Mouse (Mus musculus): ENCODE data around the gene Umad1. TPM values are rescaled to one million over a fixed set of nuclear protein-coding genes. Genes with fewer than 3 reads are reported as not detected.

The Umad1 gene
- polyA plus RNA-seq (2015; fragmentation: Nextera tagmentation; extraction: Ambion mirVana), result 15.0 and 20.9 TPM in 2 replicates

DNA sequence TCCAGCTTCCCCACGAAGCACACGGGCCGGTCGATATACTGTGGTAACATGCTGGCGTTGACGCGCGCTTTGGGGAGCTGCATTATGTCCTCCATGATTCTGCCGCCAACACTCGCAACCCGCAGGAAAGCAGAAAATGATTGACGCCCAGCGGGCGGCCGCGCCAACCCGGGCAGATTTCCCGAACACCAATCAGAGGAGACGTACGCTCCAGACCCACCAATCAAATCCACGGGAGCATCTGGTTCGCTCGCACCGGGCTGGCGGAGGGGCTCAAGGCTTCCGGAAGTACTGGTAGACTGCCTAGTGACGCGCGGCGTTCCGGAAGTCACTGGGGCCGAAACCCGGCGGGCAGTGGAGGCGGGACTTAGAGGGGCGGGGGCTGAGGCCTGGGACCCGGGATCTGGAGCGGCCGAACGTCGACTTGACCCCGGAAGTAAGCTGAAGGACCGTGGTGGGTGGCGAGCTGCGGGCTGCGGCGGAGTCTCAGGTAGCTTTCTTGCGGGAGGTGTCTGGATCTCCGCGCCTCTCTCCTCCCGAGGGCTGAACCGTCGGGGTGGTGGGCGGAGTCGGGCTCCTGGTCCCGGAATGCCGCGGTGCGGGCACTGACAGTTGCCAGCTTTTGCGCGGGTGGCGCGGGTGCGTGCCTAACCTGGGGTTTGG lies at the start of gene Umad1, which contains the start of the genes Rpa3 and Gm45062:
TSS of gene Umad1 (plus strand) at position 285 of the 663 bp plus-strand sequence.
TSS of gene Rpa3 (minus strand) at position 170 of the 663 bp plus-strand sequence.
TSS of gene Gm45062 (plus strand) at position 447 of the 663 bp plus-strand sequence.
- no peaks in the 10 kb centered on the region for H3K9me3 ChIP-seq
- H3K36me3 ChIP-seq, result peaks cover 12% of the 10 kb centered on the region
- H3K4me3 ChIP-seq, result peak within 1 kb of the TSS; percentile 75
- H3K4me2 ChIP-seq, result peak within 1 kb of the TSS; percentile 93
- peak; percentile 100 for ATAC-seq (ENCODE audit: insufficient number of reproducible peaks, insufficient read depth, low FRiP score, low TSS enrichment, low read depth)
- H3K27ac ChIP-seq, result peak within 1 kb of the TSS; percentile 78
- peak within 1 kb of the TSS; percentile 84 for H3K9ac ChIP-seq
- WGBS, result under 1% methylated on average over 64 of the region's 64 CpGs
- no peaks in the 10 kb centered on the region for H3K27me3 ChIP-seq
- peaks cover 13% of the 10 kb centered on the region for H3K4me1 ChIP-seq

- ATAC-seq (ENCODE audit: insufficient number of reproducible peaks, insufficient read depth, low FRiP score, low TSS enrichment, low read depth), result no peak
- peak overlapping the region; percentile 95; the same call in 1 of the 2 replicates for H3K27ac ChIP-seq
These were observed 49.3 kb upstream of the Umad1 start for GRCm38 (mm10) chr6:8209866-8210186.

GRCm38 (mm10) chr6:8210661-8211060 lies 48.4 kb upstream of the Umad1 start:
- WGBS, result 90% methylated on average over 3 of the region's 3 CpGs
- Histone ChIP-seq H3K4me3 (no peak overlapping the region), H3K4me2 (peak overlapping the region; percentile 59)

More at GRCm38 (mm10) chr6:8209866-8210186, 49.3 kb upstream of the Umad1 start:
- peak overlapping the region; percentile 59 for H3K4me2 ChIP-seq
- peak overlapping the region; percentile 94 for H3K9ac ChIP-seq
- no peaks in the 10 kb centered on the region for H3K9me3 ChIP-seq
- peaks cover 8% of the 10 kb centered on the region for H3K36me3 ChIP-seq
- peaks cover 9% of the 10 kb centered on the region for H3K4me1 ChIP-seq
- H3K27me3 ChIP-seq, result no peaks in the 10 kb centered on the region
- WGBS, result 11% methylated on average over 10 of the region's 10 CpGs
- H3K4me3 ChIP-seq, result peak overlapping the region; percentile 82

GRCm38 (mm10) chr6:8227035-8227434 lies 32.1 kb upstream of the Umad1 start:
- Histone ChIP-seq H3K4me2 (no peak overlapping the region), H3K4me1 (no peaks in the 10 kb centered on the region), H3K9ac (no peak overlapping the region), H3K27ac (no peak overlapping the region), H3K4me3 (no peak overlapping the region), H3K36me3 (peaks cover 40% of the 10 kb centered on the region), H3K9me3 (no peaks in the 10 kb centered on the region), H3K27me3 (no peaks in the 10 kb centered on the region)
- 90% methylated on average over 3 of the region's 3 CpGs for WGBS
- ATAC-seq (ENCODE audit: insufficient number of reproducible peaks, insufficient read depth, low FRiP score, low TSS enrichment, low read depth), result no peak

More at GRCm38 (mm10) chr6:8210661-8211060, 48.4 kb upstream of the Umad1 start:
- no peak overlapping the region for H3K27ac ChIP-seq
- no peaks in the 10 kb centered on the region for H3K27me3 ChIP-seq
- no peaks in the 10 kb centered on the region for H3K9me3 ChIP-seq
- peaks cover 9% of the 10 kb centered on the region for H3K4me1 ChIP-seq
- H3K9ac ChIP-seq, result no peak overlapping the region
- H3K36me3 ChIP-seq, result peaks cover 17% of the 10 kb centered on the region
- ATAC-seq (ENCODE audit: insufficient number of reproducible peaks, insufficient read depth, low FRiP score, low TSS enrichment, low read depth), result no peak

DNA sequence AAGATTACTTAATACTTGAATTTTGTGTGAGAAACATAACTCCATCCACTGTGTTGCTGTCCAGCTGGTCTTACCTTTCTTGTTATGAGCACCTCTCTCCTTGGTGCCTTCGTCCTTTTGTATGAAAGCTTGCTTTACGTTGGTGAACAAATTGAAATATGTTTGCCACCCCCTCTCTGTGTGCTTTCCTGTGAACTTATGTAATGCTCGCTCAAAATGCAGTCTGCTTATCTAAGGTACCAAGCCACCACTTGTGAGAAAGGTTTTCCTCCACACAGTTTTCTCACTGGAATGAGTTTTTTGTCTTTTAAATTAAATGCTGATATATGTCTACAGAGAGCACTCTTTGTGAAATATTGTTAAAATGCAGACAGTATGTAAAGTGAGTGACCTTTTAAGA lies 30.5 kb upstream of the Umad1 start:
- Histone ChIP-seq H3K9me3 (no peaks in the 10 kb centered on the region), H3K4me1 (no peaks in the 10 kb centered on the region), H3K4me3 (no peak overlapping the region), H3K36me3 (peaks cover 51% of the 10 kb centered on the region), H3K9ac (no peak overlapping the region), H3K27ac (no peak overlapping the region), H3K27me3 (no peaks in the 10 kb centered on the region), H3K4me2 (no peak overlapping the region)
- no peak for ATAC-seq (ENCODE audit: insufficient number of reproducible peaks, insufficient read depth, low FRiP score, low TSS enrichment, low read depth)
- 90% methylated on average over 3 of the region's 3 CpGs for WGBS

GRCm38 (mm10) chr6:8258316-8258715 lies 772 bp upstream of the Umad1 start:
- 8% methylated on average over 6 of the region's 6 CpGs for WGBS
- no peak for ATAC-seq (ENCODE audit: insufficient number of reproducible peaks, insufficient read depth, low FRiP score, low TSS enrichment, low read depth)
- Histone ChIP-seq H3K4me3 (peak overlapping the region; percentile 75), H3K9me3 (no peaks in the 10 kb centered on the region), H3K4me1 (peaks cover 13% of the 10 kb centered on the region), H3K27ac (peak overlapping the region; percentile 78; the same call in 1 of the 2 replicates), H3K36me3 (peaks cover 15% of the 10 kb centered on the region), H3K27me3 (no peaks in the 10 kb centered on the region), H3K4me2 (peak overlapping the region; percentile 82), H3K9ac (peak overlapping the region; percentile 84)

GRCm38 (mm10) chr6:8259667-8260044 lies 568 bp downstream of the Umad1 start:
- no peak for ATAC-seq (ENCODE audit: insufficient number of reproducible peaks, insufficient read depth, low FRiP score, low TSS enrichment, low read depth)
- H3K4me3 ChIP-seq, result peak overlapping the region; percentile 75
- H3K4me1 ChIP-seq, result peaks cover 13% of the 10 kb centered on the region
- H3K9ac ChIP-seq, result peak overlapping the region; percentile 82
- WGBS, result under 1% methylated on average over 8 of the region's 8 CpGs
- H3K9me3 ChIP-seq, result no peaks in the 10 kb centered on the region
- H3K36me3 ChIP-seq, result 0 out of 2 replicates have a peak, but pooled peaks cover 6% of the 10 kb centered on the region
- 0 out of 2 replicates have a peak overlapping the region, but pooled peaks have one; percentile 69 for H3K27ac ChIP-seq
- H3K27me3 ChIP-seq, result no peaks in the 10 kb centered on the region
- peak overlapping the region; percentile 93 for H3K4me2 ChIP-seq

DNA sequence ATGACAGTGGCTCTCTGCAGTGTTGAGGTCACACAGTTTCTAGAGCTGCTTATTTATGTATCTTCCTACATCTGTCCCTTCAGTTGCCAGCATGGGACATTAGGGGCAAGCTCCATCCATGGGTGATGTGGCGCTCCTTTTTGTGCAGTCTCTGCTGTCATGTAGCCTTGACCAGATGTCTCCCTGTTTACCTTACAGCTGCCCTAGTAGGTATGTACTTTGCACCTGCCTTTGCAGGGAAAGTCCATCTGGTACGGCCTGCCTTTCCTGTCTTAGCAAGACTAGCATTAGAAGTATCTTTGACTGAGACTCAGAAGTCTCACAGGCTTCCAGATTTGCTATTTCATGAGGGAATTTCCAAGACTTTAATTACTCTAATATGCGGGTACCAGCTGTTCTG lies 12.0 kb downstream of the Umad1 start:
- H3K27me3 ChIP-seq, result no peaks in the 10 kb centered on the region
- no peak overlapping the region for H3K9ac ChIP-seq
- H3K4me2 ChIP-seq, result no peak overlapping the region
- ATAC-seq (ENCODE audit: insufficient number of reproducible peaks, insufficient read depth, low FRiP score, low TSS enrichment, low read depth), result no peak
- H3K27ac ChIP-seq, result no peak overlapping the region
- WGBS, result 90% methylated on average over 3 of the region's 3 CpGs
- H3K4me3 ChIP-seq, result no peak overlapping the region
- no peaks in the 10 kb centered on the region for H3K9me3 ChIP-seq
- H3K4me1 ChIP-seq, result no peaks in the 10 kb centered on the region
- H3K36me3 ChIP-seq, result peaks cover 13% of the 10 kb centered on the region

DNA sequence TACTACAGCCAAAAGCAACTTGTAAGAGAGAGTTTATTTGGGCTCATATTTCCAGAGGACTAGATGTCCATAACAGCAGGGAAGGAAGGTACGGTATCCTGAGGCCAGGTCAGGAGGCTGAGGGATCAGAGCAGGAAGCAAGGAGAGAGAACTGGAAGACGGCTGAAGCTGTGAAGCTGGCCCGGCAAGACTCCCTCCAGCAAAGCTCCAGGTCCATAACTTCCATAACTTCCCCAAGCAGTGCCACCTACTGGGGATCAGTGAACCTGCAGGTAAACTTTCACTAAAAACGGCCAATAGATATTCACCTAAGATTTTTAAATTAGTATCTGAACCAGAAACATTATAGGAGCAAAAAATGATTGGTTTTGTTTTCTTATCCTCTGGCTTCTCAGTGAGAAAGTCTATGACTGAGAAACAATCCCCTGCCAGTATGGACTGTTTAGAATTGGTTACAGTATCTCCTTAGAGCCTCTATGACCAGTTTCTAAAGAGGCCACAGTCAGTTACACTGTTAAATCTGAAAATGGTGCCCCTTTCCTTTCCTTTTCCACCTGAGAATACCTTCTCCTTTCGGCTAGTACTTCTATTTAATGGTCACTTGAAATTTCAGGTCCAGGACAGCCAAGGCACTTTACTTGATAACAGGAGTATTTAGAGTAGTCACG lies 15.4 kb downstream of the Umad1 start:
- Histone ChIP-seq H3K4me3 (no peak overlapping the region), H3K27me3 (no peaks in the 10 kb centered on the region), H3K36me3 (peaks cover 13% of the 10 kb centered on the region), H3K27ac (no peak overlapping the region), H3K4me2 (no peak overlapping the region), H3K9ac (no peak overlapping the region), H3K4me1 (no peaks in the 10 kb centered on the region), H3K9me3 (no peaks in the 10 kb centered on the region)
- ATAC-seq (ENCODE audit: insufficient number of reproducible peaks, insufficient read depth, low FRiP score, low TSS enrichment, low read depth), result no peak
- WGBS, result 34% methylated on average over 6 of the region's 6 CpGs

DNA sequence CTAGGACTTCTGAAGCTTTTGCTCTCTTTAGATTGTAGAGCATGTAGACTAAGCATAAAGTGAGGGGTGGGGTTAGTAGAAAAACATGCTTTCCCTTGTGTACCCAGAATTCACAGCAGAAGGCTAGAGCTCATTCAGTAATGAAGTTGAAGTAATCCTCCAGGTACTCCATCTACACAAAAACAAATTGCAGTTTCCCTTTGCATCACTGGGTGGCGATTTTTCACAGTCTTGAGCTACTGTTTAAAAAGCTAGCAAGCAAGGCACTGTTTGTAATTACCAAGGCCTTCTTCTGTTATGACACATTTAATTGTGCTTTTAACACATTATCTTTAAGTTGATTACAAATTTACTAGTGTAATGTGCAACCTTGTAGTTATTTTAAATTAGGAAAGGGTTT lies 16.0 kb downstream of the Umad1 start:
- no peak overlapping the region for H3K9ac ChIP-seq
- ATAC-seq (ENCODE audit: insufficient number of reproducible peaks, insufficient read depth, low FRiP score, low TSS enrichment, low read depth), result no peak
- 4% methylated on average over 1 of the region's 1 CpGs for WGBS

GRCm38 (mm10) chr6:8276431-8276830 lies 17.3 kb downstream of the Umad1 start:
- Histone ChIP-seq H3K36me3 (peaks cover 9% of the 10 kb centered on the region), H3K9ac (no peak overlapping the region), H3K4me2 (no peak overlapping the region), H3K4me3 (no peak overlapping the region), H3K27ac (no peak overlapping the region), H3K27me3 (no peaks in the 10 kb centered on the region), H3K4me1 (no peaks in the 10 kb centered on the region), H3K9me3 (no peaks in the 10 kb centered on the region)
- WGBS, result 78% methylated on average over 4 of the region's 4 CpGs
- no peak for ATAC-seq (ENCODE audit: insufficient number of reproducible peaks, insufficient read depth, low FRiP score, low TSS enrichment, low read depth)

More for the DNA sequence above, 16.0 kb downstream of the Umad1 start:
- Histone ChIP-seq H3K9me3 (no peaks in the 10 kb centered on the region), H3K4me2 (no peak overlapping the region), H3K4me3 (no peak overlapping the region), H3K27ac (no peak overlapping the region), H3K27me3 (no peaks in the 10 kb centered on the region), H3K4me1 (no peaks in the 10 kb centered on the region), H3K36me3 (peaks cover 13% of the 10 kb centered on the region)

Data from embryonic facial prominence, embryonic 13.5 days (tissue).